Mouse (Mus musculus): ENCODE data around the gene E2f8. TPM values are rescaled to one million over a fixed set of nuclear protein-coding genes. Genes with fewer than 3 reads are reported as not detected.
A peak's percentile ranks its signal among the peaks of the same experiment; 100 is the strongest.

E2f8 gene
- polyA plus RNA-seq, 1 experiment from 2014 or later, result 13.0 TPM

DNA sequence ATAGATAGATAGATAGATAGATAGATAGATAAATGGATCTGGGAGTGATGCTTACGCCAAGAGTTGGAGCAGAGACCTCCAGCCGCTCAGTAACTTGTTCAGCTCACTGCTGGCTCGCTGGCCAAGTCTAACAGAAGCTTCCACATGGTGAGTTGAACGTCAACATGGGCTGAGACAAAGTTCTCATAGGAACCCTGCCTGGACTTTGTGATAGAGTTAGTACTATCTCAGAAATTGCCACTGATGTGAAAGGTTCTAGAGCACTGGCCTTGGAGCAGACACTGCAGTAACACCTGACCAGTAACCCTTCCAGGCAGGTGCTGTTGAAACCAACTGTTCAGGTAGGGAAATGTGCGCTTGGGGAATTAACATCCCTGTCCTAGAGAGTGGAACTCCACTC, 37.9 kb downstream of the E2f8 start:
- ATAC-seq (no peak), DNase-seq (no peak)
- 68% methylated on average over 5 of the region's 5 CpGs for WGBS (ENCODE audit: insufficient replicate concordance)
- H3K4me3 ChIP-seq (ENCODE audit: low read depth, low read length), result no peak overlapping the region
- H3K36me3 ChIP-seq (replicated peaks; ENCODE audit: insufficient read depth, low read length), result no peaks in the 10 kb centered on the region
- H3K9me3 ChIP-seq (ENCODE audit: low read length), result no peaks in the 10 kb centered on the region
- H3K4me2 ChIP-seq (ENCODE audit: low read depth, low read length), result no peak overlapping the region
- H3K9ac ChIP-seq (replicated peaks), result no peak overlapping the region
- H3K27ac ChIP-seq (ENCODE audit: low read depth), result no peak overlapping the region
- H3K27me3 ChIP-seq (ENCODE audit: insufficient read depth, low read length), result no peaks in the 10 kb centered on the region
- TF ChIP-seq EP300 (IDR thresholded peaks at IDR 0.05; ENCODE audit: low read depth), result no peak
- TF ChIP-seq CTCF (IDR thresholded peaks at IDR 0.05; ENCODE audit: low read depth), result no peak
- H3K4me1 ChIP-seq (ENCODE audit: insufficient read depth), result peaks cover 4% of the 10 kb centered on the region; the same call in 1 of the 2 replicates

DNA sequence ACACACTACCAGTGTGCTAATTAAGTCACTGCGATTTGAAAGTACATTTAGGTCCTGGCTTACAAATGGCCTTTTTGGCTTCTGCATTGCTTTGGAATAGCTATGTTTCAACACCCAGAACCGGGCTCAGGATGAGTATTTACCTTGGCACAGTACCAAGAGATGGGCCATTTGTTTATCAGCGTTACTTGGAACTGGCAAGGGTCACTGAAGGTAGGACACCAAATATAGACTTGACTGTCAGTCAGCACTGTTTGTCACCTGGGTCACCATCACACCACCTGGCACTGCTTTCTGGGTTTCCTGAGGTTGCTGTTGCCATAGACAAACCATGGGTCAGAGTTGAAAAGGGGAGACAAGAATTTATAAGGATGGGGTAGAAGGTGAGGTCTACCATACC, 39.0 kb downstream of the E2f8 start:
- ATAC-seq (peak; percentile 96), DNase-seq (peak; percentile 43)
- 0 out of 2 replicates have a peak overlapping the region, but pooled peaks have one; percentile 11 for H3K27ac ChIP-seq (ENCODE audit: low read depth)
- H3K27me3 ChIP-seq (ENCODE audit: insufficient read depth, low read length), result no peaks in the 10 kb centered on the region
- no peaks in the 10 kb centered on the region for H3K36me3 ChIP-seq (replicated peaks; ENCODE audit: insufficient read depth, low read length)
- H3K4me1 ChIP-seq (ENCODE audit: insufficient read depth), result peaks cover 4% of the 10 kb centered on the region; the same call in 1 of the 2 replicates
- no peak overlapping the region for H3K9ac ChIP-seq (replicated peaks)
- TF ChIP-seq CTCF (IDR thresholded peaks at IDR 0.05; ENCODE audit: low read depth) (no peak), EP300 (IDR thresholded peaks at IDR 0.05; ENCODE audit: low read depth) (peak; percentile 64; the same call in 1 of the 2 replicates)
- no peak overlapping the region for H3K4me2 ChIP-seq (ENCODE audit: low read depth, low read length)
- H3K4me3 ChIP-seq (ENCODE audit: low read depth, low read length), result no peak overlapping the region
- WGBS (ENCODE audit: insufficient replicate concordance), result 52% methylated on average over 3 of the region's 3 CpGs
- no peaks in the 10 kb centered on the region for H3K9me3 ChIP-seq (ENCODE audit: low read length)

DNA sequence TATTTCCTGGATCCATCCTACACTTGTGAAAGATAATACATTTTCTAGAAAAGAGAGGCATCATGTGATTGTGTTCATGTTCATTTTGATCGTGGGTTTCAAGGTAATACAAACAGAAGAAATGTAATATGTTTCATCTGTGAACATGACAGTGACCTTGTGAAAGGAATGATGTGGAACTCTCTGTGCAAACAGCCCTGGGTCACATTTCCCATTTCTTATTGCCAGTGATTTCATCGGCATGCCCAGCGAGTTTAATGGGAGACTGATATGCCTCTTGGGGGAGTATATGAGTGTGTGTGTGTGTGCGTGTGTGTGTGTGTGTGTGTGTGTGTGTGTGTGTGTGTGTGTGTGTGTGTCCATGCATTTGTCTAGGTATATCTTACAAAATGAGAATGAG, 39.9 kb downstream of the E2f8 start:
- no peak for DNase-seq
- Histone ChIP-seq H3K27ac (ENCODE audit: low read depth) (no peak overlapping the region), H3K27me3 (ENCODE audit: insufficient read depth, low read length) (no peaks in the 10 kb centered on the region), H3K9ac (replicated peaks) (no peak overlapping the region), H3K4me2 (ENCODE audit: low read depth, low read length) (no peak overlapping the region), H3K4me1 (ENCODE audit: insufficient read depth) (peaks cover 4% of the 10 kb centered on the region; the same call in 1 of the 2 replicates), H3K36me3 (replicated peaks; ENCODE audit: insufficient read depth, low read length) (no peaks in the 10 kb centered on the region), H3K4me3 (ENCODE audit: low read depth, low read length) (no peak overlapping the region), H3K9me3 (ENCODE audit: low read length) (no peaks in the 10 kb centered on the region)
- 62% methylated on average over 4 of the region's 4 CpGs for WGBS (ENCODE audit: insufficient replicate concordance)
- no peak for ATAC-seq
- TF ChIP-seq CTCF (IDR thresholded peaks at IDR 0.05; ENCODE audit: low read depth) (no peak), EP300 (IDR thresholded peaks at IDR 0.05; ENCODE audit: low read depth) (no peak)

DNA sequence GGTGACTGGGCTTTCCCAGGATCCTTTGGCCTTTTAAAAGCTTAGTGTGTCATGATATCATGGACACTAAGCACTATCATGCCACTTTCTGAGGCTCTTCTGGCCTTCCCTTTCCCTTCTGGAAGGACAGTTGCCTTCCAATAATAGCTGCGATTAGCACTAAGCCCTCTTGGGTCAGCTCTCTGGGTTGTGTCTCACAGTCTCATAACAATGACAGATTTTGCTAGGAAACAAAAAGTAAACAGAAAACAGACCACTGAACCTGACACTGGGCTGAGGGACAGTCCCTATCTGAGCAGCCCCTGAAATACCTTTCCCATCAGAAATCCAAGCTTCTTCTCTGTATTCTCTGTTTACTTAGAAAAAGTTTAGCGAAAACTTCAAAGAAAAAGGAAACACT, 40.9 kb downstream of the E2f8 start:
- H3K9me3 ChIP-seq (ENCODE audit: low read length), result no peaks in the 10 kb centered on the region
- ATAC-seq, result no peak
- WGBS (ENCODE audit: insufficient replicate concordance), result 81% methylated on average over 2 of the region's 2 CpGs
- no peak overlapping the region for H3K9ac ChIP-seq (replicated peaks)
- TF ChIP-seq CTCF (IDR thresholded peaks at IDR 0.05; ENCODE audit: low read depth) (no peak), EP300 (IDR thresholded peaks at IDR 0.05; ENCODE audit: low read depth) (no peak)
- peaks cover 4% of the 10 kb centered on the region; the same call in 1 of the 2 replicates for H3K4me1 ChIP-seq (ENCODE audit: insufficient read depth)
- H3K27me3 ChIP-seq (ENCODE audit: insufficient read depth, low read length), result no peaks in the 10 kb centered on the region
- H3K4me2 ChIP-seq (ENCODE audit: low read depth, low read length), result no peak overlapping the region
- DNase-seq, result no peak
- no peak overlapping the region for H3K27ac ChIP-seq (ENCODE audit: low read depth)
- H3K36me3 ChIP-seq (replicated peaks; ENCODE audit: insufficient read depth, low read length), result no peaks in the 10 kb centered on the region
- H3K4me3 ChIP-seq (ENCODE audit: low read depth, low read length), result no peak overlapping the region

- TF ChIP-seq EP300 (IDR thresholded peaks at IDR 0.05; ENCODE audit: low read depth) (no peak), CTCF (IDR thresholded peaks at IDR 0.05; ENCODE audit: low read depth) (peak; percentile 43)
- no peaks in the 10 kb centered on the region for H3K36me3 ChIP-seq (replicated peaks; ENCODE audit: insufficient read depth, low read length)
- H3K9ac ChIP-seq (replicated peaks), result no peak overlapping the region
- no peaks in the 10 kb centered on the region for H3K9me3 ChIP-seq (ENCODE audit: low read length)
- peaks cover 4% of the 10 kb centered on the region; the same call in 1 of the 2 replicates for H3K4me1 ChIP-seq (ENCODE audit: insufficient read depth)
- WGBS (ENCODE audit: insufficient replicate concordance), result 47% methylated on average over 2 of the region's 2 CpGs
- H3K27me3 ChIP-seq (ENCODE audit: insufficient read depth, low read length), result no peaks in the 10 kb centered on the region
- ATAC-seq (no peak), DNase-seq (no peak)
- H3K27ac ChIP-seq (ENCODE audit: low read depth), result no peak overlapping the region
- H3K4me3 ChIP-seq (ENCODE audit: low read depth, low read length), result no peak overlapping the region
- H3K4me2 ChIP-seq (ENCODE audit: low read depth, low read length), result no peak overlapping the region
These were observed 43.0 kb downstream of the E2f8 start for GRCm38 (mm10) chr7:48838434-48838833.

- Histone ChIP-seq H3K27me3 (ENCODE audit: insufficient read depth, low read length) (no peaks in the 10 kb centered on the region), H3K27ac (ENCODE audit: low read depth) (no peak overlapping the region), H3K4me2 (ENCODE audit: low read depth, low read length) (no peak overlapping the region), H3K9me3 (ENCODE audit: low read length) (no peaks in the 10 kb centered on the region), H3K36me3 (replicated peaks; ENCODE audit: insufficient read depth, low read length) (no peaks in the 10 kb centered on the region), H3K4me1 (ENCODE audit: insufficient read depth) (no peaks in the 10 kb centered on the region), H3K9ac (replicated peaks) (no peak overlapping the region), H3K4me3 (ENCODE audit: low read depth, low read length) (no peak overlapping the region)
- ATAC-seq (no peak), DNase-seq (no peak)
- no peak for TF ChIP-seq CTCF (IDR thresholded peaks at IDR 0.05; ENCODE audit: low read depth)
- no peak for TF ChIP-seq EP300 (IDR thresholded peaks at IDR 0.05; ENCODE audit: low read depth)
- WGBS (ENCODE audit: insufficient replicate concordance), result 44% methylated on average over 6 of the region's 6 CpGs
These were observed 44.4 kb downstream of the E2f8 start for GRCm38 (mm10) chr7:48836949-48837348.
